ENCODE assay signal across 8 mouse cellular contexts in genomic region chr17:44733544-44734310, GRCm38 (mm10). TPM values are rescaled to one million over a fixed set of nuclear protein-coding genes. Genes with fewer than 3 reads are reported as not detected.
A peak's percentile ranks its signal among the peaks of the same experiment; 100 is the strongest.
DNase-seq lines count a peak whose midpoint lies in the region; ATAC-seq and TF ChIP-seq lines count a peak whose summit lies in the region.

No protein-coding gene starts in this region.

- H3K4me3 ChIP-seq in lung, postnatal 0 days (ENCODE audit: low read depth, low read length): peak overlapping the region; percentile 68
- H3K4me3 ChIP-seq in intestine, embryonic 15.5 days (replicated peaks): peak overlapping the region; percentile 68
- H3K4me3 ChIP-seq in neural tube, embryonic 12.5 days: peak overlapping the region; percentile 55; the same call in 1 of the 2 replicates

- peak; percentile 28 for DNase-seq in adrenal gland, adult 2 months
- no peak for DNase-seq in adrenal gland, postnatal 36 days
- DNase-seq in lung, postnatal 0 days (ENCODE audit: low spot score): no peak
- no peak for DNase-seq in lung, postnatal 25 days (ENCODE audit: low spot score)
- DNase-seq in ovary, postnatal 36 days (ENCODE audit: low spot score): no peak
- DNase-seq in spleen, postnatal 36 days (ENCODE audit: low spot score in 2 of 2): no peak

- H3K9ac ChIP-seq in lung, postnatal 0 days (replicated peaks; ENCODE audit: low read depth): no peak overlapping the region
- H3K9ac ChIP-seq in intestine, embryonic 15.5 days: no peak overlapping the region
- no peak overlapping the region for H3K9ac ChIP-seq in neural tube, embryonic 12.5 days

- H3K27me3 ChIP-seq in lung, postnatal 0 days (replicated peaks; ENCODE audit: insufficient read depth, low read length): peaks cover 38% of the 10 kb centered on the region
- H3K27me3 ChIP-seq in intestine, embryonic 15.5 days (replicated peaks): peaks cover 43% of the 10 kb centered on the region
- H3K27me3 ChIP-seq in neural tube, embryonic 12.5 days (replicated peaks): peaks cover 63% of the 10 kb centered on the region

- peaks cover 8% of the 10 kb centered on the region for H3K4me1 ChIP-seq in lung, postnatal 0 days (ENCODE audit: insufficient read depth, low read depth, low read length)
- H3K4me1 ChIP-seq in intestine, embryonic 15.5 days (replicated peaks): peaks cover 26% of the 10 kb centered on the region
- peaks cover 32% of the 10 kb centered on the region for H3K4me1 ChIP-seq in neural tube, embryonic 12.5 days

- no peak overlapping the region for H3K27ac ChIP-seq in lung, postnatal 0 days (ENCODE audit: low read length)
- no peak overlapping the region for H3K27ac ChIP-seq in intestine, embryonic 15.5 days
- H3K27ac ChIP-seq in neural tube, embryonic 12.5 days: no peak overlapping the region

- peak overlapping the region; percentile 96 for H3K4me2 ChIP-seq in lung, postnatal 0 days (replicated peaks; ENCODE audit: low read depth, low read length)
- H3K4me2 ChIP-seq in intestine, embryonic 15.5 days (replicated peaks): peak overlapping the region; percentile 98
- peak overlapping the region; percentile 95 for H3K4me2 ChIP-seq in neural tube, embryonic 12.5 days (replicated peaks)

- 13% methylated on average over 23 of the region's 23 CpGs for WGBS in lung, postnatal 0 days
- 6% methylated on average over 23 of the region's 23 CpGs for WGBS in intestine, embryonic 15.5 days
- WGBS in neural tube, embryonic 12.5 days: under 1% methylated on average over 23 of the region's 23 CpGs

- no peaks in the 10 kb centered on the region for H3K9me3 ChIP-seq in lung, postnatal 0 days (ENCODE audit: low read length)
- no peaks in the 10 kb centered on the region for H3K9me3 ChIP-seq in intestine, embryonic 15.5 days
- no peaks in the 10 kb centered on the region for H3K9me3 ChIP-seq in neural tube, embryonic 12.5 days

- TF ChIP-seq EP300 in lung, postnatal 0 days (IDR thresholded peaks at IDR 0.05): no peak

- no peak for TF ChIP-seq CTCF in lung, postnatal 0 days (IDR thresholded peaks at IDR 0.05)

- ATAC-seq in lung, postnatal 0 days: no peak
- ATAC-seq in intestine, embryonic 15.5 days: no peak
- ATAC-seq in neural tube, embryonic 12.5 days (ENCODE audit: low FRiP score, low read depth): no peak

- no peaks in the 10 kb centered on the region for H3K36me3 ChIP-seq in lung, postnatal 0 days (ENCODE audit: insufficient read depth, low read length)
- H3K36me3 ChIP-seq in intestine, embryonic 15.5 days: no peaks in the 10 kb centered on the region
- H3K36me3 ChIP-seq in neural tube, embryonic 12.5 days: no peaks in the 10 kb centered on the region

RNA-seq across cellular contexts. Expression of gene Supt3, which starts 43.2 kb away (rescaled TPM):
- 10 to 100 TPM; 21.3 to 30.1 TPM for total RNA-seq in adrenal gland, adult 2 months (2021)
- polyA plus RNA-seq in adrenal gland, adult 2 months (2012; rRNA removed): 6.4 and 7.6 TPM in 2 replicates
- 10 to 100 TPM; 24.7 to 34.0 TPM for total RNA-seq in adrenal gland, postnatal 36 days (2021)
- 7.8 and 10.9 TPM in 2 replicates for polyA plus RNA-seq in lung, postnatal 0 days (2015; fragmentation: Nextera tagmentation; extraction: Ambion mirVana)
- polyA plus RNA-seq in intestine, embryonic 15.5 days (2015; fragmentation: Nextera tagmentation; extraction: Ambion mirVana): 17.6 and 18.6 TPM in 2 replicates
- polyA plus RNA-seq in neural tube, embryonic 12.5 days (2016; fragmentation: Nextera tagmentation; extraction: Ambion mirVana): 20.7 and 20.9 TPM in 2 replicates
